Mouse (Mus musculus) thymus, adult 18-20 months (tissue): Measurements from ENCODE around the gene Cpm.
"Not testable (repeated sequence)": the region's sequence is repeated elsewhere in the genome, so short reads cannot be mapped to it uniquely, and the experiment has no call there.

ENCODE experiments used
- DNase-seq, 2 experiments: peaks; one replicate each; pipeline ENCODE4 v3.0.0; 2022; ENCODE audit warnings: mixed read lengths in 2 of 2

Cpm gene

GRCm38 (mm10) chr10:117707114-117707838, 78.0 kb downstream of the Cpm start:
- no peak for DNase-seq

GRCm38 (mm10) chr10:117708376-117708775, 79.1 kb downstream of the Cpm start:
- no peak for DNase-seq

GRCm38 (mm10) chr10:117708856-117709255, 79.6 kb downstream of the Cpm start:
- no peak for DNase-seq

- DNase-seq: no peak
Observed at GRCm38 (mm10) chr10:117709326-117709830, 80.1 kb downstream of the Cpm start.

- peak; percentile 67 to 75 for DNase-seq
Observed at GRCm38 (mm10) chr10:117709930-117710603, 80.8 kb downstream of the Cpm start.

- DNase-seq: peak; percentile 89 to 90
Observed at GRCm38 (mm10) chr10:117710604-117711141, 81.4 kb downstream of the Cpm start, which contains the start of gene Mdm2. Mdm2 (minus strand) TSS chr10:117710758.

- DNase-seq: no peak
Observed at GRCm38 (mm10) chr10:117711408-117711807, 82.1 kb downstream of the Cpm start.

- DNase-seq: no peak
Observed at GRCm38 (mm10) chr10:117712191-117712754, 83.0 kb downstream of the Cpm start.

- no peak for DNase-seq
Observed at GRCm38 (mm10) chr10:117712871-117713270, 83.6 kb downstream of the Cpm start.

- no peak for DNase-seq
Observed at GRCm38 (mm10) chr10:117713466-117713865, 84.2 kb downstream of the Cpm start.

- no peak for DNase-seq
Observed at GRCm38 (mm10) chr10:117714048-117714545, 84.8 kb downstream of the Cpm start.

- no peak for DNase-seq
Observed at GRCm38 (mm10) chr10:117714928-117715500, 85.7 kb downstream of the Cpm start.

GRCm38 (mm10) chr10:117715654-117716053, 86.4 kb downstream of the Cpm start:
- not testable (repeated sequence) for DNase-seq

GRCm38 (mm10) chr10:117716686-117717085, 87.4 kb downstream of the Cpm start:
- DNase-seq: no peak

GRCm38 (mm10) chr10:117717583-117717982, 88.3 kb downstream of the Cpm start:
- DNase-seq: no peak

- DNase-seq: no peak
Observed at GRCm38 (mm10) chr10:117718161-117719119, 89.1 kb downstream of the Cpm start.

GRCm38 (mm10) chr10:117724136-117724718, 94.9 kb downstream of the Cpm start:
- DNase-seq: no peak

- no peak for DNase-seq
Observed at GRCm38 (mm10) chr10:117724804-117725361, 95.6 kb downstream of the Cpm start.

- DNase-seq: no peak
Observed at GRCm38 (mm10) chr10:117725671-117726070, 96.4 kb downstream of the Cpm start.

GRCm38 (mm10) chr10:117726350-117726749, 97.0 kb downstream of the Cpm start:
- no peak for DNase-seq

- no peak for DNase-seq
Observed at GRCm38 (mm10) chr10:117726888-117727385, 97.6 kb downstream of the Cpm start.
